Mouse (Mus musculus) liver, embryonic 11.5 days (tissue): Measurements from ENCODE around the gene Zfp618. TPM values are rescaled to one million over a fixed set of nuclear protein-coding genes. Genes with fewer than 3 reads are reported as not detected.

Source experiments
- ATAC-seq: fragments of 200-750 bp; cut with Nextera tagmentation; replicated peaks from 2 replicates; pipeline ENCODE4 v1.8.0; 2017; ENCODE audit warnings: moderate number of reproducible peaks, mild to moderate bottlenecking, moderate TSS enrichment, moderate library complexity; ENCODE audit not compliant: low FRiP score
- DNase-seq: peaks from one replicate; pipeline ENCODE4 v3.0.0-alpha.2; 2017; ENCODE audit warnings: low spot score
- H3K27ac ChIP-seq: fragments of 300-500 bp; sonication (generic); 2 replicates; pipeline ENCODE4 v1.5.1; 2014; ENCODE audit warnings: mild to moderate bottlenecking, low read depth, low read length, control low read depth
- H3K27me3 ChIP-seq: fragments of 300-500 bp; sonication (generic); replicated peaks from 2 replicates; pipeline ENCODE4 v1.6.1; 2014; ENCODE audit warnings: low read length, mixed read lengths; ENCODE audit not compliant: control insufficient read depth, insufficient read depth
- H3K36me3 ChIP-seq: fragments of 300-500 bp; sonication (generic); 2 replicates; pipeline ENCODE4 v1.6.1; 2014; ENCODE audit warnings: mild to moderate bottlenecking, low read length, moderate library complexity, mixed read lengths; ENCODE audit not compliant: control insufficient read depth, insufficient read depth
- H3K4me1 ChIP-seq: fragments of 300-500 bp; sonication (generic); replicated peaks from 2 replicates; pipeline ENCODE4 v1.6.1; 2014; ENCODE audit warnings: low read length, mixed read lengths; ENCODE audit not compliant: control insufficient read depth, insufficient read depth
- H3K4me2 ChIP-seq: fragments of 300-500 bp; sonication (generic); 2 replicates; pipeline ENCODE4 v1.6.1; 2014; ENCODE audit warnings: mild to moderate bottlenecking, control low read depth, moderate library complexity
- H3K4me3 ChIP-seq: fragments of 300-500 bp; sonication (generic); 2 replicates; pipeline ENCODE4 v1.5.1; 2014; ENCODE audit warnings: low read depth, low read length, control low read depth
- H3K9ac ChIP-seq: fragments of 300-500 bp; sonication (generic); 2 replicates; pipeline ENCODE4 v1.6.1; 2014; ENCODE audit warnings: low read depth, low read length, control low read depth
- H3K9me3 ChIP-seq: fragments of 300-500 bp; sonication (generic); 2 replicates; pipeline ENCODE4 v1.6.1; 2016; ENCODE audit warnings: low read length, inconsistent platforms, mixed read lengths; ENCODE audit not compliant: control insufficient read depth
- WGBS: fragments of 180-500 bp; shearing (Covaris S2); extraction: QIAGEN DNeasy Blood & Tissue Kit; methylation state at CpG from one replicate; pipeline ENCODE4 v1.1.7; 2014; 5-methylcytosine and 5-hydroxymethylcytosine counted together
- polyA plus RNA-seq: library from polyadenylated mRNA; unstranded; fragments of >200 nt; fragmentation: Nextera tagmentation; extraction: Ambion mirVana; gene quantifications from 2 replicates; pipeline ENCODE4 v1.2.1, GENCODE M21; 2014

Gene Zfp618
- polyA plus RNA-seq, result 9.8 and 12.9 TPM in 2 replicates

DNA sequence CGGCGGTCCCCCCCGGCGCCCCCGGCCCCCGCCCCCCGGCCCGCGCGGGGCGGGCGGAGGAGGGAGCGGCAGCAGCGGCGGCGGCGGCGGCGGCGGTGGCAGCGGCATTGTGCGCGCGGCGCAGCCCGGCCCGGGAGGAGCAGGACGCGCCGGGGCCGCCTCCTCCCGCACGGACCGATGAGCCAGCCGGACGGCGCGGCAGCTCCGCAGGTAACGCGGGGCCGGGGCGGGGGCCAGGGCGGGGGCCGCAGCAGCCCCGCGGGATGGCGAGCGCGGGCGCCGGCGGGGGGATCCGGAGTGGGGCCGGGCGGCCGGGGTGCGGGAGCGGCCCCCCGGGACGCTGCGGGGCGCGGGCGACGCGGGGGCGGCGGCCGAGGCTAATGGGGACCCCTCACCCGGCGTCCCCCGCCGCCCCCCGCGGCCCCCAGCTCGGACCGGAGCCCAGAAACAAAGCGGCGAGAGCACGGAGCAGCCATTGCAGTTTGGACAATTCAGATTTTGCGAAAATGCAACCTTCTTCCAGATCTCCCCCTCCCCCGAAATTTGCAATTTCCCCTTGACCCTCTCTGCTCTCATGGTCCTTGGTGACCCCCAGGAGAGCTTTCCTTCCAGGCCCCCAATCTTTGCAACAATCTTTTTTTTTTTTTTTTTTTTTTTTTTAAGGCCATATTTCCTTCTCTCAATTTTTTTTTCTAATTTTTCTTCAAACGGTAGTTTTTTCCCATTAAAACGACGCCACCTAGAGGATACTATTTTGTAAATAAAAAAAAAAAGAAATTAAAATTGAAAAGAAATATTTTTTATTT is at the start of gene Zfp618:
TSS of gene Zfp618 (plus strand) at position 77 of the 806 bp plus-strand sequence.
- under 1% methylated on average over 38 of the region's 86 CpGs for WGBS

DNA sequence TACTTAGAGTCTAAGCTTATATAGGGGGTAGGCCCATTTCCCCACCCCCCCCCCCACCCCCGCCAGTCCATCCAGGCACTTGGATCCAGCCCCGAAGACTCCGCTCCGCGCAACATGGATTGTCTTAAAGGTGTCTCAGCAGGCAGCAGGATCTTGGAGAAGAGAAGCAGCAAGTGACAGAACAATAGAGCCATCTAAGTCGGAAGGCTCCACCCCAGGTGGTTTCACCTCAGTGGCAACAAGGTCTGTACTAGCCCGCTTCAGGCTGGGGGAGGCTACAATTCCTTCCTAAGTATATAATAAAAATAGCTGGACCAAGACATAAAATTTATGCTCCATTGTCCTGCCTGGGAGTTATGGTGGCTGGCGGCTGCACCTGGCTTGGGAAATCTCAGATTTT is 48.3 kb upstream of the Zfp618 start:
- no peak overlapping the region for H3K4me2 ChIP-seq
- 92% methylated on average over 8 of the region's 8 CpGs for WGBS
- H3K4me3 ChIP-seq, result no peak overlapping the region
- H3K36me3 ChIP-seq, result no peaks in the 10 kb centered on the region
- H3K4me1 ChIP-seq, result no peaks in the 10 kb centered on the region
- H3K9me3 ChIP-seq, result no peaks in the 10 kb centered on the region
- DNase-seq, result no peak
- no peak overlapping the region for H3K27ac ChIP-seq
- H3K27me3 ChIP-seq, result no peaks in the 10 kb centered on the region
- ATAC-seq, result no peak
- H3K9ac ChIP-seq, result no peak overlapping the region

More for the DNA sequence above, at the start of gene Zfp618:
- H3K9me3 ChIP-seq, result no peaks in the 10 kb centered on the region
- peak within 1 kb of the TSS; percentile 74 for H3K4me3 ChIP-seq
- peaks cover 11% of the 10 kb centered on the region for H3K27me3 ChIP-seq
- peak within 1 kb of the TSS; percentile 76 for H3K9ac ChIP-seq
- peak within 1 kb of the TSS; percentile 71 for H3K27ac ChIP-seq
- peak within 1 kb of the TSS; percentile 64 for H3K4me2 ChIP-seq
- no peaks in the 10 kb centered on the region for H3K36me3 ChIP-seq
- no peak for ATAC-seq
- no peak for DNase-seq
- no peaks in the 10 kb centered on the region for H3K4me1 ChIP-seq

DNA sequence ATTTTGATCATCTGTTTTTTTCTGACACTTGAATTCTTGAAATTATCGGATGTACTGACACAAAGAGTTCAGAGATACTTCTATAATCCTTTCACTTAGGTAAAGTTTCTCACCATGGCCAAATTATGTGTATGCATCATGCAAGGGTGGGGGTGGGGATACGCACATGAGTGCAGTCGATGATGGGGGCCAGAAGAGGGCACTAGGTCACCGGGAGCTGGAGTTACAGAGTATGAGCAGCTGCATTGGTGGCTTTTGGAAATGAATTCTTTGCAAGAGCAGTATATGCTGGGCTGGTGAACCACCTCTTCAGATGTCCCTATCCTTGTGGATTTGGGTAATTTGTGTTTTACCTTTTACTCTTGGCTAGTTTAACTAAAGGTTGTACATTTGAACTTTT is 31.6 kb upstream of the Zfp618 start:
- Histone ChIP-seq H3K9me3 (no peaks in the 10 kb centered on the region), H3K27ac (no peak overlapping the region), H3K36me3 (no peaks in the 10 kb centered on the region), H3K27me3 (no peaks in the 10 kb centered on the region), H3K4me1 (no peaks in the 10 kb centered on the region), H3K4me3 (no peak overlapping the region), H3K4me2 (no peak overlapping the region), H3K9ac (no peak overlapping the region)
- DNase-seq (no peak), ATAC-seq (no peak)
- WGBS, result 79% methylated on average over 4 of the region's 4 CpGs

DNA sequence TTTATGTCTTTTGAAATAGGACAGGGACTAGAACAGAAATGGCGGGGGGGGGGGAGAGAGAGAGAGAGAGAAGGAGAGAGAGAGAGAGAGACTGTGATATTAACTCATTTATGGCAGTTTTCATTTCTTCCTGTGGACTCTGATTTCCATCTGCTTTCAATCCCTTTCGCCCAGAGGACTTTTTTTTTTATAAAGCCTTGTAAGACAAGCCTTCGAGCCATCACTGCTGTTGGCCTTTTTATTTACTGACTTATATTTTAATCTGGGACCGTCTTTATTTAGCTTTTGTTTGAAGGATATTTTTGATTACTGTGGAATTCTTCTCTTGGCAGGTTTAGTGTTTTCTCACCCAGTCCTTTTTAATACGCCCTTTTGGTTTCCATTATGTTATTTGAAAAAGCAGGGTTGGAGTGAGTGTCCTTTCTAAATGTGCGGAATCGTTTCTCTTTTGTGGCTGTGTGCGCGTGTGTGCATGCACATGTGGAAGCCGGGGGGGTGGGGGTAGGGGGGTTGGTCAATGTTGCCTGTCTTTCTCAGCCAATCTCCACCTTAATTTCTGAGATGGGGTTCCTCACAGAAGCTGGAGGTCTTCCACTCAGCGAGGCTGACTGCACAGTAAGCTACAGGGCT is 29.7 kb upstream of the Zfp618 start:
- Histone ChIP-seq H3K27ac (no peak overlapping the region), H3K27me3 (no peaks in the 10 kb centered on the region), H3K4me2 (no peak overlapping the region), H3K4me3 (no peak overlapping the region), H3K9ac (no peak overlapping the region), H3K36me3 (no peaks in the 10 kb centered on the region), H3K4me1 (no peaks in the 10 kb centered on the region), H3K9me3 (no peaks in the 10 kb centered on the region)
- 82% methylated on average over 11 of the region's 11 CpGs for WGBS
- DNase-seq (no peak), ATAC-seq (no peak)

DNA sequence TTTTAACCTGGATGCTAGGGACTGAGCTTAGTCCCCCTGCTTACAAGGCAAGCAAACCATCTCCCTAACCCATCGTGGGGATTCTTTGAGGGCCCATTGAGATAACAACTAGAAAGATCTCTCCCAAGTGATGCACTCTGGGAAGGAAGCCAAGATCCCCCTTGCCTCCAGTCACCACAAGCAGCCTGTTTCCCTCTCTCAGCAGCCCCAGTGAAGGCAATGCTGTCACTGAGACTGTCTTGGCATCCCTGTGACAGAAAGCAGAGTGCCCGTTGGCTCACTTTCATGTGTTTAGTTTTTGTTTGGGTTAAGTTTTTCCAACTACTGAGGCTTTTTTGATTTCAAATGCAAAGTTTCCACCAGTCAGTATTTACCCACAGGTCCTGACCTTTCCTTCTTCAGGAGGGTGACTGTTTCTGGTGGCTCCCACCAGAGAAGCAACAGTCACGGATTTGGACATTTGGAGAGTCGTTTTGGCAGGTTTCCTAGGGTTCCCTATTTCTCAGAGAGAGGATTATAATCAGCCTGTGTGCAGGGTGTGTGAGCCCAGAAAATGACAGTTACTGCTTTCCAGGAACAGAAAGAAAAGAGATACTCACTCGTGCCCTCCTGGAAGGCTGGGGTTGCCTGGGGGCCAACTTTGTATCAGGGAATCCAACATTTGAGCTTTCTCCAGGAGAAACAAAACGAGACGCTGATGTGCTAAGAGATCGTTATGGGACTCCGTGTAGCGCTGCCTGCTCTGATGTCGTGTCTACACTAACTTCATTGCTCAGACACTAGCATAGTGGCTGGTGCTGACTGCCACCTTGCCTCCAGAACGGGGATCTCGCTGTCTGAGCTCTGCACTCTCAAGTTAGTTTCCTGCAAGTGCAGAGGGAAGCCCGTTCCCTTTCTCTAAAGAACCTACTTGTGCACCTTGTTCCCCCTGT is 23.1 kb upstream of the Zfp618 start:
- H3K4me1 ChIP-seq, result no peaks in the 10 kb centered on the region
- no peaks in the 10 kb centered on the region for H3K36me3 ChIP-seq
- H3K9ac ChIP-seq, result no peak overlapping the region
- DNase-seq (no peak), ATAC-seq (no peak)
- no peak overlapping the region for H3K4me3 ChIP-seq
- no peak overlapping the region for H3K27ac ChIP-seq
- no peaks in the 10 kb centered on the region for H3K9me3 ChIP-seq
- no peak overlapping the region for H3K4me2 ChIP-seq
- WGBS, result 65% methylated on average over 14 of the region's 14 CpGs
- no peaks in the 10 kb centered on the region for H3K27me3 ChIP-seq

- ATAC-seq (no peak), DNase-seq (no peak)
- no peaks in the 10 kb centered on the region for H3K9me3 ChIP-seq
- H3K4me2 ChIP-seq, result no peak overlapping the region
- 61% methylated on average over 4 of the region's 4 CpGs for WGBS
- no peak overlapping the region for H3K27ac ChIP-seq
- no peaks in the 10 kb centered on the region for H3K27me3 ChIP-seq
- H3K36me3 ChIP-seq, result no peaks in the 10 kb centered on the region
- no peaks in the 10 kb centered on the region for H3K4me1 ChIP-seq
- no peak overlapping the region for H3K9ac ChIP-seq
- no peak overlapping the region for H3K4me3 ChIP-seq
Measured at GRCm38 (mm10) chr4:62944326-62944879, 21.0 kb upstream of the Zfp618 start.

DNA sequence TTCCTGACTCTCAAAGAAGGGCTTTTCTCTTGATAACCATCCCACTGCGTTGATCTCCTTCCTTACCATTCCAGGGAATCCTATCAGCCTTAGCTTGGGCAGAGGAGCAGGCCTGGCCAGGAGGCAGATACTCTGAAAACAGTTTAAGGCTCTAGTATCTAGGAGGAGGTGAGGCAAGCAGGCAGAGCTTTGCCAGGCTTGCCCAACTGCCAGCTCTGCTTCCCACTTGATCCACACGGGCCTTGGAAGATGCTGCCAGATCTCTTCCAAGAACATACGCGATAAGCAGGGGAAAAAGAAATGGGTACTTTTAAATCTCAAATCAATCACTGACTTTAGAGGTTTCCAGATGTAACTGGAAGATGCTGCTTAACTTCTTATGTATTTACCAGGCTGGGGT is 1.6 kb upstream of the Zfp618 start:
- ATAC-seq (no peak), DNase-seq (no peak)
- Histone ChIP-seq H3K4me1 (no peaks in the 10 kb centered on the region), H3K36me3 (no peaks in the 10 kb centered on the region), H3K4me2 (no peak overlapping the region), H3K27me3 (peaks cover 11% of the 10 kb centered on the region), H3K27ac (no peak overlapping the region), H3K9ac (no peak overlapping the region), H3K4me3 (no peak overlapping the region), H3K9me3 (no peaks in the 10 kb centered on the region)
- 66% methylated on average over 4 of the region's 4 CpGs for WGBS

DNA sequence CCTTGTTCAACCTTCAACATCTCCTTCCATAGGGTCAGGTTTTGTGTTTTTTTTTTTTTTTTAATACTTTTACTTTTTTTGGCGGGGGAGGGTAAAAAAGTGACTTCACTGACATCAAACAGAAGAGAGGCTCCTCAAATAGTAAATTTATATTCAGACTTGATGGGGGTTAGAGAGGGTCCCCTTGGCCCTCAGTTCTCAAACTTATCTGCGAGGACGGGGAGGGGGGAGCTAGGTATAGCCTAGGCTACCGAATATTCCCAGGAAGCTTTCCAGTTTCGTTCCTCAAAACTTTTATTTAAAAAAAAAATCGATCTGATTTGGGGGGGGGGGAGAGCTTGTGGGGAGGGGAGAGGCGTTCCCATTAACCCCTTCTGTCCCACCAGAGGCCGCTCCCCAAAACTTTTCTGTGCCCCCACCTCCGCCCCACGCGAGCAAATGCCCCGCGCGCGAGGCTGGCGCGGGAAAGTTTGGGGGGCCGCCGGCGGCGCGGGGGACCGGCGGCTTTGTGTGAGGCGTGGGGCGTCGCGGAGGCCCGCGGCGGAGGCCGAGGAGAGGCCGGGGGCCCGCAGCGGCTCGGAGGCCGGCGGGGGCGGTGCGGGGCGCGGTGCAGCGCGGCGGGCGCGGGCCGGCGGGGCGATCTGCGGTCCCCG is 403 bp upstream of the Zfp618 start:
- H3K4me1 ChIP-seq, result no peaks in the 10 kb centered on the region
- peak overlapping the region; percentile 64 for H3K4me2 ChIP-seq
- H3K4me3 ChIP-seq, result peak overlapping the region; percentile 74
- peak overlapping the region; percentile 71; the same call in 1 of the 2 replicates for H3K27ac ChIP-seq
- ATAC-seq (no peak), DNase-seq (no peak)
- WGBS, result 5% methylated on average over 23 of the region's 52 CpGs
- peak overlapping the region; percentile 76 for H3K9ac ChIP-seq
- no peaks in the 10 kb centered on the region for H3K36me3 ChIP-seq
- H3K27me3 ChIP-seq, result peaks cover 11% of the 10 kb centered on the region
- no peaks in the 10 kb centered on the region for H3K9me3 ChIP-seq
